Mouse (Mus musculus) brown adipose tissue, adult 24 weeks (tissue): ENCODE data around the gene Ociad2. TPM values are rescaled to one million over a fixed set of nuclear protein-coding genes. Genes with fewer than 3 reads are reported as not detected.

Experiments
- H3K27ac ChIP-seq: fragments of 200-500 bp; replicated peaks from 2 replicates; pipeline ENCODE4 v1.5.1; 2012; ENCODE audit warnings: low read depth, mild to moderate bottlenecking, low read length
- H3K4me1 ChIP-seq: fragments of 200-500 bp; 2 replicates; pipeline ENCODE4 v1.6.1; 2012; ENCODE audit warnings: low read length, mixed read lengths; ENCODE audit not compliant: control insufficient read depth, insufficient read depth, insufficient read length
- H3K4me3 ChIP-seq: fragments of 200-500 bp; 2 replicates; pipeline ENCODE4 v1.5.1; 2012; ENCODE audit warnings: low read depth, mild to moderate bottlenecking, low read length, moderate library complexity; ENCODE audit not compliant: insufficient read depth
- polyA plus RNA-seq: library from polyadenylated mRNA; stranded (reverse); fragments of >200 nt; gene quantifications from 2 replicates; pipeline ENCODE4 v1.2.4, GENCODE M21; 2012; ENCODE audit not compliant: missing spikeins, insufficient read depth, insufficient read length

Gene Ociad2
- polyA plus RNA-seq, 1 experiment: 11.5 TPM

- Histone ChIP-seq H3K27ac (no peak overlapping the region), H3K4me3 (no peak overlapping the region), H3K4me1 (no peaks in the 10 kb centered on the region)
Measured at GRCm38 (mm10) chr5:73301601-73302307, 39.1 kb downstream of the Ociad2 start.

- no peaks in the 10 kb centered on the region for H3K4me1 ChIP-seq
- H3K27ac ChIP-seq: no peak overlapping the region
- H3K4me3 ChIP-seq: no peak overlapping the region
Measured at GRCm38 (mm10) chr5:73295916-73296315, 44.9 kb downstream of the Ociad2 start.

- H3K4me1 ChIP-seq: no peaks in the 10 kb centered on the region
- no peak overlapping the region for H3K4me3 ChIP-seq
- no peak overlapping the region for H3K27ac ChIP-seq
Measured at GRCm38 (mm10) chr5:73295016-73295415, 45.8 kb downstream of the Ociad2 start.

GRCm38 (mm10) chr5:73293458-73293827, 47.4 kb downstream of the Ociad2 start:
- 0 out of 2 replicates have a peak overlapping the region, but pooled peaks have one; percentile 15 for H3K27ac ChIP-seq
- peak overlapping the region; percentile 73 for H3K4me3 ChIP-seq
- no peaks in the 10 kb centered on the region for H3K4me1 ChIP-seq

GRCm38 (mm10) chr5:73292502-73293457, 48.0 kb downstream of the Ociad2 start, which contains the start of gene Ociad1:
Gene Ociad1, plus strand, starts transcription at chr5:73292784.
- no peaks in the 10 kb centered on the region for H3K4me1 ChIP-seq
- peak within 1 kb of the TSS; percentile 91 for H3K27ac ChIP-seq
- peak within 1 kb of the TSS; percentile 73 for H3K4me3 ChIP-seq

GRCm38 (mm10) chr5:73289900-73290299, 50.9 kb downstream of the Ociad2 start:
- H3K4me3 ChIP-seq: no peak overlapping the region
- no peaks in the 10 kb centered on the region for H3K4me1 ChIP-seq
- H3K27ac ChIP-seq: no peak overlapping the region

- Histone ChIP-seq H3K27ac (no peak overlapping the region), H3K4me1 (no peaks in the 10 kb centered on the region), H3K4me3 (no peak overlapping the region)
Measured at GRCm38 (mm10) chr5:73286603-73287002, 54.2 kb downstream of the Ociad2 start.

- H3K27ac ChIP-seq: no peak overlapping the region
- H3K4me3 ChIP-seq: no peak overlapping the region
- H3K4me1 ChIP-seq: no peaks in the 10 kb centered on the region
Measured at GRCm38 (mm10) chr5:73285470-73285978, 55.3 kb downstream of the Ociad2 start.

- no peak overlapping the region for H3K27ac ChIP-seq
Measured at GRCm38 (mm10) chr5:73284046-73284445, 56.8 kb downstream of the Ociad2 start.

GRCm38 (mm10) chr5:73280567-73280850, 60.3 kb downstream of the Ociad2 start:
- no peak overlapping the region for H3K27ac ChIP-seq
- H3K4me1 ChIP-seq: peaks cover 5% of the 10 kb centered on the region; the same call in 1 of the 2 replicates
- H3K4me3 ChIP-seq: no peak overlapping the region

More at GRCm38 (mm10) chr5:73284046-73284445, 56.8 kb downstream of the Ociad2 start:
- Histone ChIP-seq H3K4me1 (peaks cover 5% of the 10 kb centered on the region; the same call in 1 of the 2 replicates), H3K4me3 (no peak overlapping the region)

GRCm38 (mm10) chr5:73279732-73280566, 60.9 kb downstream of the Ociad2 start:
- H3K27ac ChIP-seq: no peak overlapping the region

GRCm38 (mm10) chr5:73279190-73279589, 61.6 kb downstream of the Ociad2 start:
- H3K4me1 ChIP-seq: peaks cover 5% of the 10 kb centered on the region; the same call in 1 of the 2 replicates
- H3K27ac ChIP-seq: no peak overlapping the region
- no peak overlapping the region for H3K4me3 ChIP-seq

More at GRCm38 (mm10) chr5:73279732-73280566, 60.9 kb downstream of the Ociad2 start:
- H3K4me3 ChIP-seq: no peak overlapping the region
- peaks cover 5% of the 10 kb centered on the region; the same call in 1 of the 2 replicates for H3K4me1 ChIP-seq

GRCm38 (mm10) chr5:73274941-73275340, 65.9 kb downstream of the Ociad2 start:
- Histone ChIP-seq H3K27ac (no peak overlapping the region), H3K4me3 (no peak overlapping the region), H3K4me1 (peaks cover 5% of the 10 kb centered on the region; the same call in 1 of the 2 replicates)

- no peak overlapping the region for H3K27ac ChIP-seq
- no peaks in the 10 kb centered on the region for H3K4me1 ChIP-seq
- H3K4me3 ChIP-seq: no peak overlapping the region
Measured at GRCm38 (mm10) chr5:73273171-73273570, 67.7 kb downstream of the Ociad2 start.
